Mouse (Mus musculus) limb, embryonic 15.5 days (tissue): ENCODE measurements around the gene Gm10964. TPM values are rescaled to one million over a fixed set of nuclear protein-coding genes. Genes with fewer than 3 reads are reported as not detected.

Experiments
- ATAC-seq: fragments of 200-750 bp; cut with Nextera tagmentation; 2 replicates; pipeline ENCODE4 v1.8.0; 2017; ENCODE audit warnings: low read depth, moderate TSS enrichment; ENCODE audit not compliant: insufficient number of reproducible peaks, low FRiP score, low TSS enrichment
- H3K27ac ChIP-seq: fragments of 300-500 bp; sonication (generic); 2 replicates; pipeline ENCODE4 v1.5.1; 2015; ENCODE audit warnings: moderate library complexity, mild to moderate bottlenecking, inconsistent platforms
- H3K27me3 ChIP-seq: fragments of 300-500 bp; sonication (generic); 2 replicates; pipeline ENCODE4 v1.6.1; 2015; ENCODE audit warnings: inconsistent platforms
- H3K36me3 ChIP-seq: fragments of 300-500 bp; sonication (generic); 2 replicates; pipeline ENCODE4 v1.6.1; 2015; ENCODE audit warnings: inconsistent platforms
- H3K4me1 ChIP-seq: fragments of 300-500 bp; sonication (generic); 2 replicates; pipeline ENCODE4 v1.6.1; 2015; ENCODE audit warnings: inconsistent platforms
- H3K4me2 ChIP-seq: fragments of 300-500 bp; sonication (generic); 2 replicates; pipeline ENCODE4 v1.6.1; 2015; ENCODE audit warnings: mild to moderate bottlenecking, inconsistent platforms
- H3K4me3 ChIP-seq: fragments of 300-500 bp; sonication (generic); 2 replicates; pipeline ENCODE4 v1.5.1; 2015; ENCODE audit warnings: mild to moderate bottlenecking, inconsistent platforms
- H3K9ac ChIP-seq: fragments of 300-500 bp; sonication (generic); 2 replicates; pipeline ENCODE4 v1.6.1; 2015; ENCODE audit warnings: inconsistent platforms
- H3K9me3 ChIP-seq: fragments of 300-500 bp; sonication (generic); 2 replicates; pipeline ENCODE4 v1.6.1; 2016; ENCODE audit warnings: inconsistent platforms
- WGBS: fragments of 180-500 bp; shearing (Covaris S2); methylation state at CpG from one replicate; pipeline ENCODE4 v1.1.7; 2015; 5-methylcytosine and 5-hydroxymethylcytosine counted together
- polyA plus RNA-seq: library from polyadenylated mRNA; unstranded; fragments of >200 nt; fragmentation: Nextera tagmentation; extraction: Ambion mirVana; gene quantifications from 2 replicates; pipeline ENCODE4 v1.2.1, GENCODE M21; 2015

Gene Gm10964
- polyA plus RNA-seq, 1 experiment from 2014 or later = not detected

DNA sequence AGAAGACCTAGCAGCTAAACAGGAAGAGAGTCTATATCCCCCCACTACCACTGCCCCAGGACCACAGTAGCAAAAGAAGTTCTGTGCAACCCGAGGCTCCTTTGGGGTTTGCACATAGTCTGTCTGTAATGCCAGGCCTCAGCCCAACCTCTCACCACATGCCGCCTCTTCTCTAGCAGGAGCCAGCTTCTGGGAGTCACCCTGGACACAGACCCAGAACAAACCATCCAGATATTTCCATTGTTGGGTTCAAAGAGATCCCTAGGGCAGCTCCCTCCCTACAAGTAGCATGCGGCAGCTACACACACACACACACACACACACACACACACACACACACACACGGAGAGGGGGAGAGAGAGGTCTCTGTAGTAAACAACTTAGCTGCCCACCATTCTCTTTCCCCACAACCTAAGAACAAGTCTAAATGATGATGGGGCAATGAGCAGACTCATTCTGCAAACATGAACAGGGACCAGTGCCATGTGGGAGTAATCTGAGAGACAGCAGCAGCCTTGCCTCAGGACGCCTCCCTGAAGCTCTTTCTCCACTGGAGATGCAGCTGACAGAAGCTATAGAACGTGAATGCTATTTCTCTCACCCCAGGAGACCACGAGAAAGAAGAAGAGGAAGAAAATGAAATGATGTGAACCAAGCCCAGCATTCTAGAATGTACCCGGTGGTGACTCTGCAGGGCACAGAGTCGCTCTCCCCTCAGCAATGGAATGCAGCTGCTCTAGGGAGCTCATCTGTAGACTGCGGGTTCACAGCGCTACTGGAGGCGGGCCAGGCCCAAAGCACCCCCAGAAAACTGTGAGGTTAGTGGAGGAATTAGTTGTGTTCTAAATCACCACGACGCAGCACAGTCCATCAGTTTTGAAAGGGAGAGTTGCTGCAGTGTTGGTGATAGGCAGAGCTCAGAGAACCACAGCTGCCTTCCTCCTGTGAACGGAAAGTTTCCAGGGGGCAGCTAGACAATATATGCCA lies 22.1 kb upstream of the Gm10964 start:
- Histone ChIP-seq H3K4me1 (peaks cover 40% of the 10 kb centered on the region), H3K4me2 (no peak overlapping the region), H3K9me3 (no peaks in the 10 kb centered on the region), H3K36me3 (no peaks in the 10 kb centered on the region), H3K4me3 (no peak overlapping the region), H3K9ac (no peak overlapping the region), H3K27ac (peak overlapping the region; percentile 83), H3K27me3 (no peaks in the 10 kb centered on the region)
- ATAC-seq = no peak; the same call in 1 of the 2 replicates
- WGBS = 28% methylated on average over 15 of the region's 15 CpGs

DNA sequence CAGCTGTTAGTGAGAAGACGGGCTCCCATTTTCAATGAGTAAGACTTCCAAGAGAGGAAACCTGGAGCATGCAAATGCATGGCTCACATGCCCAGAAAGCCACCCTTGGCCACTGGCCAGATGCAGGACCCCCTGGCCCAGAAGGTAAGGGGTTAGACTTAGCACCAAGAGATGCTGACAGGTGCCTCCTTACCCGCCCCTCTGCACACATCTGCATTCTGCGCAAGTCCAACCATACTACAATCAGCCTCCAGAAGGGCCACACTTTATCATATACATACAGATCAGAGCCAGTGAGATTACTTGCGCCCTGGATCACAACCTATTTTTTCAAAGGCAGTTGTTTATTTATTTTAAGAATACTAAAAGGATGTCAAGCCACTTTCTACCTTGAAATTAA lies 20.4 kb upstream of the Gm10964 start:
- no peak overlapping the region for H3K27ac ChIP-seq
- no peaks in the 10 kb centered on the region for H3K9me3 ChIP-seq
- H3K4me2 ChIP-seq = no peak overlapping the region
- no peaks in the 10 kb centered on the region for H3K27me3 ChIP-seq
- no peaks in the 10 kb centered on the region for H3K36me3 ChIP-seq
- ATAC-seq = no peak
- 89% methylated on average over 4 of the region's 4 CpGs for WGBS
- no peak overlapping the region for H3K9ac ChIP-seq
- peaks cover 40% of the 10 kb centered on the region for H3K4me1 ChIP-seq
- H3K4me3 ChIP-seq = no peak overlapping the region

DNA sequence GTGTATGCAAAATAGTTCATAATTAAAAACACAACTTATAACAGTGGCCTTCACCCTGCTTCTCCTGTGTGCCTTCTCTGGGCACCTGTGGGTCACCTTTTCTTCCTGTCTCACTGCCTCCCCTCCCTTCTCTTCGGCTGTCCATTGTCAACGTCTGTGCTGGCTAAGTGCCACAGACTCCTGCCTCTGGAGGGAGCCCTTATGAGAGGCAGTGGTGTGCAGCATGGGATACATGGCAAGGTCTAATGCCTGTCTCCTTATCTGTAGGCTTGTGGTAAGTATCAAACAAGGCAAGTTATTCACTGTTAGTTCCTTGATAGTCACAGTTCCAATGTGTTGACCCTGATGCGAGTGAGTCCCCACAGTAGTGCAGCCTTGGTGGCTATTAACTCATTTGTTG lies 15.0 kb upstream of the Gm10964 start:
- ATAC-seq = no peak
- Histone ChIP-seq H3K4me3 (no peak overlapping the region), H3K9ac (no peak overlapping the region), H3K27me3 (no peaks in the 10 kb centered on the region), H3K4me1 (peaks cover 3% of the 10 kb centered on the region; the same call in 1 of the 2 replicates), H3K4me2 (no peak overlapping the region), H3K9me3 (no peaks in the 10 kb centered on the region), H3K36me3 (no peaks in the 10 kb centered on the region), H3K27ac (no peak overlapping the region)
- WGBS = 57% methylated on average over 3 of the region's 3 CpGs

DNA sequence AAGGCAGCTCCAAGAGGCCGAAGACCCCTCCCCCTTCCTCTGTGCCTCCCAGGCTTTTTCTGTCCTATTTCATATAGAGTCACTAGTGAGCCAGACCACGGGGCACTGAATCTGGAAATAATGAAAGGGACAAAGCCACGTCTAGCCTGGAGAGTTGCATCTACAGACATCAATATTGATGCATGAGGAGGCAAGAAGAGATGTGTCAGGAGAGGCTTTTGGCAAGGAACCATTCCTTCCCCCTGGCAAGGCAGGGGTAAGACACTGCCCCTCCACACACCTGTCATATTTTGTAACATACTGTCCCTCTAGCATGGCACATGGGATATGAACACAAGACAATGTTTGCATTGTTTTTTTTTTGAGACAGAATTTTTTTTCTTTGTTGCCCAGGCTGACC lies 12.5 kb upstream of the Gm10964 start:
- no peak overlapping the region for H3K27ac ChIP-seq
- no peak overlapping the region for H3K4me3 ChIP-seq
- no peak overlapping the region for H3K4me2 ChIP-seq
- 44% methylated on average over 3 of the region's 3 CpGs for WGBS
- no peaks in the 10 kb centered on the region for H3K9me3 ChIP-seq
- no peak for ATAC-seq
- H3K36me3 ChIP-seq = no peaks in the 10 kb centered on the region
- H3K9ac ChIP-seq = no peak overlapping the region
- no peaks in the 10 kb centered on the region for H3K27me3 ChIP-seq
- no peaks in the 10 kb centered on the region; the same call in 1 of the 2 replicates for H3K4me1 ChIP-seq

DNA sequence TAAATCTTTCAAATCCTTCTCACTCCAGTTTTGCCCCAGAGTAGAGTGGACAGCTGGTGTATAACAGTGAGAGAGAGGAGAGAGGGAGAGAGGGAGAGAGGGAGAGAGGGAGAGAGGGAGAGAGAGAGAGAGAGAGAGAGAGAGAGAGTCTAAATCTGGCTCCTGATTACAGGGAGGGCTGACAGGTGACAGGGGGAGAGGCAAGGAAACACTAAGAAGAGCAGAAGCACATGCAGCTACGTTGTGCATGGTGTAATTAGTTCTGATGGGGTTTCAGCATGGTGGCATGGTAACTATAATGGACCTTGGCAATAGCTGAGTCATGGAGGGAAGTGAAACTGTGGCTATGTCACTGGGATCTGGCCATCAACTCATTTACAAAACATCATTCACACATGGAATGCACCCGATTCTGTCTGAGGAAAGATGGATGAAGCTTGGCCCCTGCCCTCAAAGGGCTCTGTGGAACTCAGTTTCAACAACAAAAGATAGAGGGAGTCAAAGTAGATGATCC lies 11.3 kb upstream of the Gm10964 start:
- WGBS = 49% methylated on average over 2 of the region's 2 CpGs
- ATAC-seq = no peak
- H3K9ac ChIP-seq = no peak overlapping the region
- H3K4me1 ChIP-seq = peaks cover 4% of the 10 kb centered on the region
- no peak overlapping the region for H3K27ac ChIP-seq
- H3K9me3 ChIP-seq = no peaks in the 10 kb centered on the region
- H3K4me3 ChIP-seq = no peak overlapping the region
- no peak overlapping the region for H3K4me2 ChIP-seq
- no peaks in the 10 kb centered on the region; the same call in 1 of the 2 replicates for H3K36me3 ChIP-seq
- H3K27me3 ChIP-seq = no peaks in the 10 kb centered on the region

DNA sequence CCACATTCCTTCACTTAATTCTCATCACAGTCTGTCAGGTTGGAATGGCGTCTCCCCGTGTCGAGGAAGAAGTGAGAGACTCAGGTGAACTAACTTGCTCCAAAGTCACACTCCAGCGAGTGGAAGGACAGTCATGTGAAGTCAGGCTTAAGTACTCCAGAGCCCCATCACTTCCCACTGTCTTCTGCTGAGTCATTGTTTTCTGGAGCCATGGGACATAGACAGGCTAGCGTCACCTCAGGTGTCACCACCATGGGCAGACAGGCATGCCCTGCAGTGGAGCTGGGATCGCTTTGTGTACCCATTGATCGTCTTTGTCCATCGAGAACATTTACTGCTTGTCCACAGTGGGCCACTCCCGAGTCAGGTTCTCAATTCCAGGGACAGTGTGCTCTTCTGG lies 9.3 kb upstream of the Gm10964 start:
- ATAC-seq = no peak
- H3K4me1 ChIP-seq = peaks cover 23% of the 10 kb centered on the region

DNA sequence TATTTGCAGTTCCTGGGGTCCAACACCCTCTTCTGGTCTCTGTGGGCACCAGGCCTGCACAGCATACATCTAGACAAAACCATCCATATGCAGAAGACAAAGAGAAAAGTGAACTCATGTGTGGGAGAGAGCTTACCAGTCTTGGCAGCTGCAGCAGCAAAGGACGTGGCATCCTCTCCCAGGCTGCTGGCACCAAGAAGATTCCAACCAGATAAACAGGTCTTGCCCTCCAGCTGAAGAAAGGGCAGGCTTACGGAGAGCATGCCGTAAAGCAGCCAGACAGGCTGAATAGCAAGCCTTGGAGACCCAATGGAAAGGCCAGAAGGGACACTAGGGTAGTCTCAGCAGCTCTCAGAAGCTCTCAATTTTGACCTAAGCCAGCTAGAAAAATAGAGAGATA lies 7.0 kb upstream of the Gm10964 start:
- no peak for ATAC-seq
- H3K4me3 ChIP-seq = no peak overlapping the region
- WGBS = 72% methylated on average over 3 of the region's 3 CpGs
- H3K27ac ChIP-seq = no peak overlapping the region
- H3K9ac ChIP-seq = no peak overlapping the region
- no peaks in the 10 kb centered on the region for H3K27me3 ChIP-seq
- no peaks in the 10 kb centered on the region for H3K9me3 ChIP-seq
- no peaks in the 10 kb centered on the region; the same call in 1 of the 2 replicates for H3K36me3 ChIP-seq
- H3K4me2 ChIP-seq = no peak overlapping the region
- peaks cover 45% of the 10 kb centered on the region for H3K4me1 ChIP-seq

More for the DNA sequence above, 9.3 kb upstream of the Gm10964 start:
- Histone ChIP-seq H3K27me3 (no peaks in the 10 kb centered on the region), H3K9ac (no peak overlapping the region), H3K27ac (no peak overlapping the region), H3K9me3 (no peaks in the 10 kb centered on the region), H3K36me3 (no peaks in the 10 kb centered on the region; the same call in 1 of the 2 replicates), H3K4me3 (no peak overlapping the region), H3K4me2 (no peak overlapping the region)
- WGBS = 82% methylated on average over 9 of the region's 9 CpGs

DNA sequence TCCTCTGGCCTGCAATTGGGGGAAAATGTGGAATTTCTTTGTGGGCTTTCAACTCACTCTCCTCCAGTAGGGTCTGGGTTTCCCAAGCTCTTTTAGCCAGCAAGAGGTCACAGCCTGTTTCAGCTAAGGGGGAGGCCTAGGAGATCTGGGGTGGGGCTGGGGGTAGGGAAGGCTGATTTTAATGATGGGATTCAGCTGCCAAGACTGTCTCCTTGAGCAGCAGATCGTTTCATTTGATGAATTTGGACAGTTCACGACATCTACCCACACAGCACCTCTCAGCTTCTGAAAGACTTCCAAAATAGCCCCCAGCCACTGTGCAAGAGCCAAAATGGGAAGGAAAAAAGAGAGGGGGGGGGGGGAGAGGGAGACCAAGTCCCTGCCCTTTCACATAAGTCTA lies 6.0 kb upstream of the Gm10964 start:
- Histone ChIP-seq H3K27ac (peak overlapping the region; percentile 96), H3K9ac (no peak overlapping the region), H3K4me2 (no peak overlapping the region), H3K36me3 (no peaks in the 10 kb centered on the region; the same call in 1 of the 2 replicates), H3K4me3 (no peak overlapping the region), H3K27me3 (no peaks in the 10 kb centered on the region), H3K4me1 (peaks cover 49% of the 10 kb centered on the region), H3K9me3 (no peaks in the 10 kb centered on the region)
- WGBS = 7% methylated on average over 2 of the region's 2 CpGs
- no peak for ATAC-seq

DNA sequence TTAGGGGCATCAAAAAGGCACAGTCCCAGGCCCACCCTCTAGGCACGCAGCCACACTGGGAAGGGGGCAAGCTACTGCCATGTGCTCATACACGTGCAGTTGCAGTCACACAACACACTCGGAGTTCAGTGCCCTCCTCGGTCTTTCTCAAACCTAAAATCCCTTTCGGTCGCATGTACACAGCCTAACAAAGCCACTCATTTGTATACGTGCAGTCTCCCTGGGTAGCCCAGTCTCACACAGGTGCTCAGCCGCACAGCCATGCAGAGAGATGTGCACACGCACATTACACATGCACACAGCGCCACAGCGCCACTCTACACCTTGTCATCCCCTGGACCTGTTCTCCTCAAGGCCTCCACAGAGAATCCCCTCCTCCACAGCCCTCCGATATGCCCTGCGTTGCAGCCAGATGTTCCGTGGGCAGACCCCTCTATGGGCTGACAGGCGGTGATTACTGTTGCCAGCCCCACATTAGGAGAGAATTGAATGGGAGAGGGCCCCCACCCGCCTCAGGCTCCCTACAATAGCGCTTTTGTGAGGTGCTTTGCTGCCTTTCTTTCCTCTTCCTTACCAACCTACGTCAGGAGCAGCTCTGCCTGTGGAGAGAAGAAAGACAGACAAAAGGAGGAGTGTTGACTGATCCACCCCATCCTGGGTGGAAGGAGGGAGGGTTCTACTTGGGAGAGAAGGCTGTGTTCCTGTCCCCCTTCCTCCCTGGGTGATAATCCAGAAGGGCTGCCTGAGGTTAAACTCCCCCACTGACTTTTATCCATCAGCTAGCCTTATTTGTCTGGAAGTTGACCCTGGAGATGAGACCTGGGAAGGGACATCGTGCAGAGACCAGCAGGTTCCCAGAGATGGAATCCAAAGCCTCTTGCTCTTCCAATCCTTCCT lies 5.1 kb upstream of the Gm10964 start:
- Histone ChIP-seq H3K9ac (0 out of 2 replicates have a peak overlapping the region, but pooled peaks have one; percentile 17), H3K4me3 (peak overlapping the region; percentile 18), H3K9me3 (no peaks in the 10 kb centered on the region), H3K36me3 (no peaks in the 10 kb centered on the region; the same call in 1 of the 2 replicates), H3K4me2 (peak overlapping the region; percentile 52), H3K27ac (peak overlapping the region; percentile 96), H3K4me1 (peaks cover 54% of the 10 kb centered on the region), H3K27me3 (no peaks in the 10 kb centered on the region)
- WGBS = 32% methylated on average over 19 of the region's 19 CpGs
- no peak for ATAC-seq

DNA sequence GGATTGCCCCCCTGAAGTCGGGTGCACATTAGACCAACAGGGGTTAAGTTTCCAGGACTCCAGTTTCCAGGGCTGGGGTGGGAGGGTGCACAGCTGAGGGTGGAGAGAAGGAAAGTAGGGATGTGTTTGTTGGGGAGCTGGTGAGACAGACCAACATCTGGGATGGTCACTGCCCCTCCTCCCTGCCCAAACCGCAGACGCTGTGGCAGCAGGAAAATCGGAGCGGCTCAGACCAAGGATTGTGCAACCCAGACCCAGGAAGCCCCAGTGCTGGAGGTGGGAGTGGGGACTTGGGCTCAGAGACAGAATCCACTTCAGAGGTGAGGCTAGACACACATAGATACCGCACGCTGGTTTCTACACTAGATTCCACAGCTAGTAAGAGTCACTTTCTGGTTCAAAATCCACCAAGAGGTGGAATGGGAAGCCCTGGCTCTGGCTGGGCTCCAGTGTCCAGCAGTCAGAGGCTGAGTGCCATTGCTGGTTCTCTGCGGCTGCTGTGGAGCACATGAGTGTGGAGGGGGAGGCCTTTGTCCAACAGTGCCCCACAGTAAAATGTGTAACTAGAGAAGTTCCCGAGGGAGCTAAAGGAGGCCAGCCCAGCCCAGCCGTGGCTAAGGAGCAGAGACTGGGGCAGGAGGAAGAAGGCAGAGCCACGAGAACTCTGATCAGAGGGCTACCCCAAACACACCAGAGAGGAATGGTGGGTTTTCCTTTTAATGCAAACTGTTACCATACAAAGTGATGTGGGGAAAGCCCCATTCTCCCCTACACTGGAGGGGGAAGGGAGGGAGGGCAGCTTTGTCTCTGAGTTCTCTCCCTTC lies 4.3 kb upstream of the Gm10964 start:
- 0 out of 2 replicates have a peak overlapping the region, but pooled peaks have one; percentile 17 for H3K9ac ChIP-seq
- 13% methylated on average over 11 of the region's 11 CpGs for WGBS
- no peaks in the 10 kb centered on the region for H3K27me3 ChIP-seq
- peak overlapping the region; percentile 47 for H3K4me3 ChIP-seq
- H3K9me3 ChIP-seq = no peaks in the 10 kb centered on the region
- ATAC-seq = no peak
- H3K36me3 ChIP-seq = no peaks in the 10 kb centered on the region; the same call in 1 of the 2 replicates
- H3K4me2 ChIP-seq = peak overlapping the region; percentile 52
- H3K4me1 ChIP-seq = peaks cover 56% of the 10 kb centered on the region
- H3K27ac ChIP-seq = peak overlapping the region; percentile 96
